Mouse (Mus musculus) stomach, postnatal 0 days (tissue): ENCODE data around the gene Arid1a. TPM values are rescaled to one million over a fixed set of nuclear protein-coding genes. Genes with fewer than 3 reads are reported as not detected.
A peak's percentile ranks its signal among the peaks of the same experiment; 100 is the strongest.

Experiments used
- ATAC-seq: fragments of 200-750 bp; cut with Nextera tagmentation; 2 replicates; pipeline ENCODE4 v1.8.0; 2017; ENCODE audit not compliant: low FRiP score, low TSS enrichment
- DNase-seq: peaks from one replicate; pipeline ENCODE4 v3.0.0-alpha.2; 2016; ENCODE audit warnings: low spot score
- H3K27ac ChIP-seq: fragments of 300-500 bp; sonication (generic); replicated peaks from 2 replicates; pipeline ENCODE4 v1.5.1; 2014; ENCODE audit warnings: mild to moderate bottlenecking, control low read depth
- H3K27me3 ChIP-seq: fragments of 300-500 bp; sonication (generic); 2 replicates; pipeline ENCODE4 v1.6.1; 2014; ENCODE audit warnings: low read length; ENCODE audit not compliant: control insufficient read depth, insufficient read depth
- H3K36me3 ChIP-seq: fragments of 300-500 bp; sonication (generic); 2 replicates; pipeline ENCODE4 v1.6.1; 2014; ENCODE audit warnings: low read length, mixed read lengths; ENCODE audit not compliant: control insufficient read depth, insufficient read depth
- H3K4me1 ChIP-seq: fragments of 300-500 bp; sonication (generic); replicated peaks from 2 replicates; pipeline ENCODE4 v1.6.1; 2014; ENCODE audit warnings: antibody characterized with exemption; ENCODE audit not compliant: control insufficient read depth, insufficient read depth
- H3K4me2 ChIP-seq: fragments of 300-500 bp; sonication (generic); replicated peaks from 2 replicates; pipeline ENCODE4 v1.6.1; 2014; ENCODE audit warnings: low read depth, mild to moderate bottlenecking, control low read depth, moderate library complexity
- H3K4me3 ChIP-seq: fragments of 300-500 bp; sonication (generic); 2 replicates; pipeline ENCODE4 v1.5.1; 2014; ENCODE audit warnings: low read depth, low read length, control low read depth
- H3K9ac ChIP-seq: fragments of 300-500 bp; sonication (generic); 2 replicates; pipeline ENCODE4 v1.6.1; 2014; ENCODE audit warnings: mild to moderate bottlenecking, low read length, control low read depth, mixed read lengths
- H3K9me3 ChIP-seq: fragments of 300-500 bp; sonication (generic); 2 replicates; pipeline ENCODE4 v1.6.1; 2016; ENCODE audit warnings: low read length; ENCODE audit not compliant: control insufficient read depth
- CTCF ChIP-seq: IDR thresholded peaks from 2 replicates; pipeline ENCODE4 v1.5.1; 2016; ENCODE audit warnings: antibody characterized with exemption, low read depth, mild to moderate bottlenecking, moderate library complexity
- EP300 ChIP-seq: optimal IDR thresholded peaks from 2 replicates; pipeline ENCODE3; 2016; ENCODE audit warnings: antibody characterized with exemption
- WGBS: fragments of 180-500 bp; shearing (Covaris S2); extraction: QIAGEN DNeasy Blood & Tissue Kit; methylation state at CpG from one replicate; pipeline ENCODE4 v1.1.7; 2014; 5-methylcytosine and 5-hydroxymethylcytosine counted together
- polyA plus RNA-seq: library from polyadenylated mRNA; unstranded; fragments of >200 nt; fragmentation: Nextera tagmentation; extraction: Ambion mirVana; gene quantifications from 2 replicates; pipeline ENCODE4 v1.2.1, GENCODE M21; 2015

The Arid1a gene
- polyA plus RNA-seq, 1 experiment from 2014 or later, result 8.7 TPM

DNA sequence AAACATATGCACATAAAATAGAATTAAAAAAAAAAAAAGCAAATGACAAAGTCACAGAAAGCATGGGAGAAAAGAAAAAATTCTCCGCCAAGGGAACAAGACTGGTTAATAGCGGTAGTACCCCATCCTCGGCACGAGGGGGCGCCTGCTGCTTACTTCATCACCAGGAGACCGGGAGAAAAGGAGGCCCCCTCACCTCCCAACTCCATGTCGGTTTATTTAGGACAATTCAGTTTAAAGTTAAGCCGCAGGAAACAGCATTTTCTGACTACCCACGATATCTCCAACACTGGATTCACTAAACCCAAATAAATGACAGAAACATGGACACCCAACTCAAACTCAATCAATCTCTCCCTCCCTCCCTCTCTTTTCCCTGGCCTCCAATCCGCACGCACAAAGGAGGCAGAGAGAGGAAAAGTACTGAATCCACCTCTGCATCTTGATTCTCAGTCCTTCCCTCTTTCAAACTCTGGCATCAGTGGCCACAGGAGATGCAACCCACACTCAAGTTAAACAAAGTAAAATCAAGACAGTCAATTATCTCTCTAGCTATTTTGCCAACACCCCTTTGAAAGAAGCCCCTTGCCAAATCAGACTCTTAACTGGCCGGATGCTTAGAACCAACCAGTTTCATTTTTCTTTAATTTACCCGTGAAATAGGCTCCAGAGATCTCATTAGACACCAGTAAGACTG, 85.2 kb downstream of the Arid1a start:
- TF ChIP-seq EP300 (no peak), CTCF (peak; percentile 93)
- no peaks in the 10 kb centered on the region for H3K9me3 ChIP-seq
- H3K4me3 ChIP-seq, result peak overlapping the region; percentile 73
- H3K36me3 ChIP-seq, result 0 out of 2 replicates have a peak, but pooled peaks cover 5% of the 10 kb centered on the region
- 4% methylated on average over 11 of the region's 13 CpGs for WGBS
- peak; percentile 85 for DNase-seq
- no peak for ATAC-seq
- H3K4me2 ChIP-seq, result peak overlapping the region; percentile 54
- peak overlapping the region; percentile 99 for H3K27ac ChIP-seq
- H3K27me3 ChIP-seq, result no peaks in the 10 kb centered on the region
- peaks cover 11% of the 10 kb centered on the region; the same call in 1 of the 2 replicates for H3K4me1 ChIP-seq
- peak overlapping the region; percentile 92 for H3K9ac ChIP-seq

DNA sequence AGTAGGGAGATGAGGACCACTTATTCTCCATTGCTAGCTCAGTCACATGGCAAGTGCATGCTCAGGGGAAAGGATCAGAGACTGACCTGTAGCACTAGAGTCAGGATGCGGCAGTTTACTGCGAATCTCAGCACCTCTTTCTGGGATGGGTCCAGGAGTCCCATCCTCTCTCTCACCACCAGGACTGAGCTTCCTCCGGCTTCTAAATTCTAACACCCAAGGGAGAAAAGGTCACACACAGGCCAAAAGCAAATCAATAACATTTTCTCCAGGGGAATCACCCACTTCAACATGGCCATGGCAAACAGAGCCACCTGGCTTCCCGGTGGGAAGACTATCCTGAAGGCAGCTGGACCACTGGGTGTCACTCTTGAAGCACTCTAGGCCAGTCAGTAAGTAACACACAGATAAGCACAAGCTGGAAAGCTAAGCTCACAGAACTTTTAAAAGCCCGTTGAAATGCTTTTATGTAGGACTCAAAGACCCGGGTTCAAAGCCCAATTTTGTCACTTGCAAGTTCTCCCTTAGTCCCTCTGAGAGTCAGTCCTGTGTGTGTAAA, 86.8 kb downstream of the Arid1a start:
- no peak overlapping the region for H3K9ac ChIP-seq
- H3K4me2 ChIP-seq, result no peak overlapping the region
- H3K27me3 ChIP-seq, result no peaks in the 10 kb centered on the region
- H3K4me3 ChIP-seq, result no peak overlapping the region
- H3K4me1 ChIP-seq, result 0 out of 2 replicates have a peak, but pooled peaks cover 3% of the 10 kb centered on the region
- no peak overlapping the region for H3K27ac ChIP-seq
- no peak for DNase-seq
- no peaks in the 10 kb centered on the region for H3K9me3 ChIP-seq
- H3K36me3 ChIP-seq, result 0 out of 2 replicates have a peak, but pooled peaks cover 9% of the 10 kb centered on the region
- ATAC-seq, result no peak
- WGBS, result 55% methylated on average over 6 of the region's 6 CpGs
- TF ChIP-seq EP300, result no peak
- peak; percentile 71 for TF ChIP-seq CTCF

GRCm38 (mm10) chr4:133668537-133668936, 88.0 kb downstream of the Arid1a start:
- Histone ChIP-seq H3K9ac (no peak overlapping the region), H3K27me3 (no peaks in the 10 kb centered on the region), H3K4me3 (no peak overlapping the region), H3K4me2 (no peak overlapping the region), H3K27ac (no peak overlapping the region), H3K4me1 (0 out of 2 replicates have a peak, but pooled peaks cover 3% of the 10 kb centered on the region), H3K9me3 (no peaks in the 10 kb centered on the region), H3K36me3 (peaks cover 11% of the 10 kb centered on the region; the same call in 1 of the 2 replicates)
- ATAC-seq (no peak), DNase-seq (no peak)
- TF ChIP-seq CTCF (no peak), EP300 (no peak)
- 69% methylated on average over 3 of the region's 3 CpGs for WGBS

DNA sequence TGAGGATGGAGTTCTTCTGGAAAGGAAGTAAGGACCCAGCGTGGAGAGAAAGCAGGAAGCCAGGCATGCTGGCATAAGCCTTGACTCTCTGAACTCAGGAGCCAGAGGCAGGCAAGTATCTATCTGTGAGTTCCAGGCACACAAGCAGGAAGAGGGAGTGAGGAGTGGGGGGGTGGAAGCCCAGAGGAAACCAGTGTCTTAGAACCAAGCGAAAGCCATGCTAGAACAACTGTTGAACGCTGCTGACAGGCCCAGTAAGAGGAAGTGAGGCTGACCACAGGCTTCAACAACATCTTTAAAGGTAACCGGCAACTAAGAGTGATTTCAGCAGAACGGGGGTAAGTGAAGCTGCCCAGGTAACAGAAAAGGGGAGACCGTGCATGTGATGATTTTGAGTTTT, 90.4 kb downstream of the Arid1a start:
- peaks cover 11% of the 10 kb centered on the region; the same call in 1 of the 2 replicates for H3K36me3 ChIP-seq
- 0 out of 2 replicates have a peak, but pooled peaks cover 3% of the 10 kb centered on the region for H3K4me1 ChIP-seq
- no peak for DNase-seq
- no peak for ATAC-seq
- TF ChIP-seq EP300 (no peak), CTCF (no peak)
- no peaks in the 10 kb centered on the region for H3K27me3 ChIP-seq
- H3K9ac ChIP-seq, result no peak overlapping the region
- H3K4me2 ChIP-seq, result no peak overlapping the region
- no peak overlapping the region for H3K4me3 ChIP-seq
- H3K9me3 ChIP-seq, result no peaks in the 10 kb centered on the region
- 83% methylated on average over 6 of the region's 6 CpGs for WGBS
- no peak overlapping the region for H3K27ac ChIP-seq

GRCm38 (mm10) chr4:133665118-133665517, 91.5 kb downstream of the Arid1a start:
- H3K4me1 ChIP-seq, result peaks cover 6% of the 10 kb centered on the region
- H3K4me2 ChIP-seq, result no peak overlapping the region
- no peak overlapping the region for H3K27ac ChIP-seq
- no peak for TF ChIP-seq EP300
- TF ChIP-seq CTCF, result no peak
- H3K9me3 ChIP-seq, result no peaks in the 10 kb centered on the region
- 46% methylated on average over 11 of the region's 11 CpGs for WGBS
- H3K27me3 ChIP-seq, result no peaks in the 10 kb centered on the region
- no peak overlapping the region for H3K4me3 ChIP-seq
- no peak for DNase-seq
- no peak for ATAC-seq
- no peak overlapping the region; the same call in 1 of the 2 replicates for H3K9ac ChIP-seq
- H3K36me3 ChIP-seq, result peaks cover 11% of the 10 kb centered on the region; the same call in 1 of the 2 replicates

DNA sequence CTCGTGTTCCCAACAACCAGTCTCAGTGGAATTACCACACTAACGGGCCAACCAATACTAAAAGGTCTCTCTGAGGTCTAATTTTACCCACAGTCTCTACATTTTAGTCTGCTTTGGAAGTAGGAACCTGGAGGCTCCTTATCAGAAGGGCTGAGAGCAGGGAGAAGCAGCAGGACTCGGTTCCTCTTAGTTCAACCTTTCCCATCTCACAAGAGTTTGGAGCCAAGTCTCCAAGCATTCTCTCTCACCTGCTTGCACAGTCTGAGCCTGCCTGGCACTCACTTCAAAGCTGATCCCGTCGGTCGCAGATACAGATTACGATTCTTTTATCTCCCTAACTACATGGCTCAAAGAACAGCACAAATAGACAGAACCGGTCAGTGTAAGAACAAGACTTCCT, 93.6 kb downstream of the Arid1a start:
- DNase-seq (no peak), ATAC-seq (no peak)
- Histone ChIP-seq H3K4me3 (no peak overlapping the region), H3K4me2 (no peak overlapping the region), H3K27me3 (no peaks in the 10 kb centered on the region), H3K4me1 (peaks cover 5% of the 10 kb centered on the region), H3K36me3 (peaks cover 11% of the 10 kb centered on the region; the same call in 1 of the 2 replicates), H3K9ac (no peak overlapping the region), H3K9me3 (no peaks in the 10 kb centered on the region), H3K27ac (no peak overlapping the region)
- TF ChIP-seq CTCF (no peak), EP300 (no peak)
- WGBS, result 70% methylated on average over 8 of the region's 8 CpGs
